Mouse (Mus musculus): ENCODE measurements around the gene Crip1. TPM values are rescaled to one million over a fixed set of nuclear protein-coding genes. Genes with fewer than 3 reads are reported as not detected.

Gene Crip1
- 1,000 to 10,000 TPM in 1 of 3 experiments, 100 to 1,000 TPM in 2; 839 to 2,286 (median 900) TPM for polyA plus RNA-seq (2017; shearing (Covaris generic))

- ATAC-seq = peak; percentile 65
Observed at GRCm38 (mm10) chr12:113146112-113147057, at the start of gene Crip1. Crip1 (plus strand) TSS chr12:113146316.

- no peak for ATAC-seq
Observed at GRCm38 (mm10) chr12:113097040-113097439, 49.1 kb upstream of the Crip1 start.

GRCm38 (mm10) chr12:113097749-113098281 lies 48.3 kb upstream of the Crip1 start, which contains the start of gene Mta1:
Mta1 (plus strand) TSS chr12:113098278.
- ATAC-seq = peak; percentile 71

GRCm38 (mm10) chr12:113098530-113099151 lies 47.5 kb upstream of the Crip1 start:
- no peak for ATAC-seq

- no peak for ATAC-seq
Observed at GRCm38 (mm10) chr12:113099470-113100237, 46.5 kb upstream of the Crip1 start.

GRCm38 (mm10) chr12:113100448-113101076 lies 45.6 kb upstream of the Crip1 start:
- no peak for ATAC-seq

- ATAC-seq = no peak
Observed at GRCm38 (mm10) chr12:113101251-113101960, 44.7 kb upstream of the Crip1 start.

GRCm38 (mm10) chr12:113102461-113102860 lies 43.7 kb upstream of the Crip1 start:
- ATAC-seq = peak; percentile 48

- ATAC-seq = no peak
Observed at GRCm38 (mm10) chr12:113103846-113104451, 42.2 kb upstream of the Crip1 start.

- ATAC-seq = no peak
Observed at GRCm38 (mm10) chr12:113106386-113106785, 39.7 kb upstream of the Crip1 start.

GRCm38 (mm10) chr12:113107431-113108124 lies 38.5 kb upstream of the Crip1 start:
- ATAC-seq = peak; percentile 41

GRCm38 (mm10) chr12:113108528-113109283 lies 37.4 kb upstream of the Crip1 start:
- ATAC-seq = no peak

- no peak for ATAC-seq
Observed at GRCm38 (mm10) chr12:113109801-113110200, 36.3 kb upstream of the Crip1 start.

- ATAC-seq = no peak
Observed at GRCm38 (mm10) chr12:113114141-113114540, 32.0 kb upstream of the Crip1 start.

- ATAC-seq = no peak
Observed at GRCm38 (mm10) chr12:113114856-113115538, 31.1 kb upstream of the Crip1 start.

GRCm38 (mm10) chr12:113119516-113120410 lies 26.4 kb upstream of the Crip1 start:
- ATAC-seq = peak; percentile 72

GRCm38 (mm10) chr12:113124726-113125125 lies 21.4 kb upstream of the Crip1 start:
- ATAC-seq = no peak

- no peak for ATAC-seq
Observed at GRCm38 (mm10) chr12:113130732-113131131, 15.4 kb upstream of the Crip1 start.
